ENCODE assay signal across 12 mouse cellular contexts in the genomic region with DNA sequence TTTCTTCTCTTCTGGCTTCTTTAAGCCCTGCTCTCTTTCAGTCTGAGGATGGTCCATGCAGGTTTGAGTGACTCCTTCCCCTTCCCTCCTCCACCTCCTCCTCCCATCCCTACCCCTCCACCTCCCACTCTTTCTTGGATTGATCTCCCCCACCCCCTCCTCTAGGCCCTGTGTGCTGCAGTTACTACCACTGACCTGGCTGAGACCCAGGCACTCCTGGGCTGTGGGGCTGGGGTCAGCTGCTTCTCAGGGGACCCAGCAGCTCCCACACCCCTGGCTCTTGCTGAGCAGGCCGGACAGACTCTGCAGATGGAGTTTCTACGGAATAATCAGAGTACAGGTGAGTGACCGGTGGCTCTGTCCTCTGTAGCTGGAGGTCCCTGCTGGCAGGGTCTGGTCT. TPM values are rescaled to one million over a fixed set of nuclear protein-coding genes. Genes with fewer than 3 reads are reported as not detected.
DNase-seq lines count a peak whose midpoint lies in the region; ATAC-seq and TF ChIP-seq lines count a peak whose summit lies in the region.
"Had no signal": no experiment of that assay in that cellular context is flagged by ENCODE, and none has a peak within 500 bp of the region (broad histone marks: within the 10 kb centered on the region; RNA-seq: fewer than 3 reads in every experiment).

No protein-coding gene starts in this region.

- H3K27ac ChIP-seq in heart, embryonic 14.5 days (replicated peaks in 1 of 2; ENCODE audit: control insufficient read depth in 1 of 2, insufficient read depth in 1 of 2, low read depth in 2 of 2, low read length in 2 of 2) = peak overlapping the region; percentile 78 to 86; a peak in 3 of 4 replicates
- H3K27ac ChIP-seq in midbrain, embryonic 10.5 days (replicated peaks) = peak overlapping the region; percentile 76
- H3K27ac ChIP-seq in midbrain, embryonic 15.5 days = no peak overlapping the region
- H3K27ac ChIP-seq in hindbrain, embryonic 13.5 days = peak overlapping the region; percentile 52; the same call in 1 of the 2 replicates
- H3K27ac ChIP-seq in small intestine, adult 2 months (ENCODE audit: insufficient read depth, low read depth, low read length) = no peak overlapping the region
- H3K27ac ChIP-seq in thymus, adult 2 months (ENCODE audit: control insufficient read depth, insufficient read depth, low read length) = no peak overlapping the region

- 59% methylated on average over 3 of the region's 3 CpGs for WGBS in heart, embryonic 14.5 days
- 56% methylated on average over 3 of the region's 3 CpGs for WGBS in midbrain, embryonic 10.5 days
- WGBS in midbrain, embryonic 15.5 days = 62% methylated on average over 3 of the region's 3 CpGs
- WGBS in hindbrain, embryonic 13.5 days = 64% methylated on average over 3 of the region's 3 CpGs
- WGBS in small intestine, adult 2 months = 87% methylated on average over 3 of the region's 3 CpGs
- 99% methylated on average over 3 of the region's 3 CpGs for WGBS in thymus, adult 2 months

- no peaks in the 10 kb centered on the region for H3K27me3 ChIP-seq in heart, embryonic 14.5 days (ENCODE audit: control insufficient read depth, insufficient read depth, low read length)
- no peaks in the 10 kb centered on the region for H3K27me3 ChIP-seq in midbrain, embryonic 10.5 days (ENCODE audit: low read depth, poor library complexity, severe bottlenecking)
- H3K27me3 ChIP-seq in midbrain, embryonic 15.5 days (replicated peaks) = no peaks in the 10 kb centered on the region
- no peaks in the 10 kb centered on the region for H3K27me3 ChIP-seq in hindbrain, embryonic 13.5 days
- no peaks in the 10 kb centered on the region for H3K27me3 ChIP-seq in small intestine, adult 2 months (ENCODE audit: control insufficient read depth, insufficient read depth, low read length)
- no peaks in the 10 kb centered on the region for H3K27me3 ChIP-seq in thymus, adult 2 months (ENCODE audit: control insufficient read depth, insufficient read depth, low read length)
- H3K27me3 ChIP-seq: CH12.LX had no signal

- no peak for TF ChIP-seq POLR2A in small intestine, adult 2 months (IDR thresholded peaks at IDR 0.05; ENCODE audit: low read depth, low read length)
- TF ChIP-seq POLR2A in thymus, adult 2 months (IDR thresholded peaks at IDR 0.05; ENCODE audit: control insufficient read depth, extremely low read depth, insufficient read depth, low read length, poor library complexity) = no peak

- H3K4me2 ChIP-seq in heart, embryonic 14.5 days (ENCODE audit: low read length) = peak overlapping the region; percentile 47
- H3K4me2 ChIP-seq in midbrain, embryonic 15.5 days = no peak overlapping the region
- 0 out of 2 replicates have a peak overlapping the region, but pooled peaks have one; percentile 2 for H3K4me2 ChIP-seq in hindbrain, embryonic 13.5 days

- peak overlapping the region; percentile 55; the same call in 1 of the 2 replicates for H3K9ac ChIP-seq in heart, embryonic 14.5 days (ENCODE audit: low read length)
- H3K9ac ChIP-seq in midbrain, embryonic 15.5 days = no peak overlapping the region
- no peak overlapping the region for H3K9ac ChIP-seq in hindbrain, embryonic 13.5 days

- H3K36me3 ChIP-seq in heart, embryonic 14.5 days (ENCODE audit: control insufficient read depth, insufficient read depth, low read length) = peaks cover 32% of the 10 kb centered on the region
- H3K36me3 ChIP-seq in midbrain, embryonic 10.5 days = no peaks in the 10 kb centered on the region
- no peaks in the 10 kb centered on the region for H3K36me3 ChIP-seq in midbrain, embryonic 15.5 days (replicated peaks)
- no peaks in the 10 kb centered on the region for H3K36me3 ChIP-seq in hindbrain, embryonic 13.5 days
- H3K36me3 ChIP-seq in small intestine, adult 2 months (ENCODE audit: control insufficient read depth, insufficient read depth, low read length) = peaks cover 66% of the 10 kb centered on the region
- peaks cover 48% of the 10 kb centered on the region for H3K36me3 ChIP-seq in thymus, adult 2 months (ENCODE audit: control insufficient read depth, insufficient read depth, low read length)

- H3K4me3 ChIP-seq in heart, embryonic 14.5 days (ENCODE audit: control insufficient read depth in 1 of 2, insufficient read depth in 1 of 2, low read depth in 1 of 2, low read length in 2 of 2) = peak overlapping the region in 1 of 2 experiments; percentile 15; a peak in 3 of 4 replicates
- peak overlapping the region; percentile 9; the same call in 1 of the 2 replicates for H3K4me3 ChIP-seq in midbrain, embryonic 10.5 days
- H3K4me3 ChIP-seq in midbrain, embryonic 15.5 days = no peak overlapping the region
- no peak overlapping the region for H3K4me3 ChIP-seq in hindbrain, embryonic 13.5 days
- peak overlapping the region; percentile 17 for H3K4me3 ChIP-seq in small intestine, adult 2 months (ENCODE audit: low read depth, low read length)
- H3K4me3 ChIP-seq in thymus, adult 2 months (ENCODE audit: control insufficient read depth, insufficient read depth, low read length) = no peak overlapping the region

- peaks cover 43 to 47% of the 10 kb centered on the region in 2 experiments for H3K4me1 ChIP-seq in heart, embryonic 14.5 days (ENCODE audit: control insufficient read depth in 2 of 2, insufficient read depth in 2 of 2, low read length in 2 of 2)
- H3K4me1 ChIP-seq in midbrain, embryonic 10.5 days = peaks cover 34% of the 10 kb centered on the region
- H3K4me1 ChIP-seq in midbrain, embryonic 15.5 days = no peaks in the 10 kb centered on the region
- peaks cover 27% of the 10 kb centered on the region for H3K4me1 ChIP-seq in hindbrain, embryonic 13.5 days (replicated peaks)
- H3K4me1 ChIP-seq in small intestine, adult 2 months (ENCODE audit: control insufficient read depth, insufficient read depth, insufficient read length, low read length) = no peaks in the 10 kb centered on the region; the same call in 1 of the 2 replicates
- H3K4me1 ChIP-seq in thymus, adult 2 months (replicated peaks; ENCODE audit: control insufficient read depth, insufficient read depth, low read length) = no peaks in the 10 kb centered on the region

- TF ChIP-seq CTCF in small intestine, adult 2 months (IDR thresholded peaks at IDR 0.05; ENCODE audit: extremely low read depth, insufficient read length, insufficient replicate concordance, low read depth, low read length) = no peak
- no peak for TF ChIP-seq CTCF in thymus, adult 2 months (IDR thresholded peaks at IDR 0.05; ENCODE audit: borderline replicate concordance, control insufficient read depth, extremely low read depth, insufficient read depth, low read length, poor library complexity)

- ATAC-seq in heart, embryonic 14.5 days (ENCODE audit: insufficient number of reproducible peaks, insufficient read depth, low FRiP score, low read depth) = no peak
- no peak for ATAC-seq in midbrain, embryonic 15.5 days (replicated peaks)
- ATAC-seq in hindbrain, embryonic 13.5 days (ENCODE audit: low FRiP score) = no peak
- ATAC-seq: activated CD4-positive, CD25-positive, alpha-beta regulatory T cell, adult 4 months had no signal

- DNase-seq in heart, adult 8-10 months (ENCODE audit: low spot score) = no peak
- no peak for DNase-seq in midbrain, embryonic 10.5 days (ENCODE audit: low spot score)
- DNase-seq in MN1 (ENCODE audit: low spot score) = no peak
- DNase-seq in thymus, adult 2 months = no peak

- no peaks in the 10 kb centered on the region for H3K9me3 ChIP-seq in heart, embryonic 14.5 days (ENCODE audit: control insufficient read depth, low read length)
- no peaks in the 10 kb centered on the region for H3K9me3 ChIP-seq in midbrain, embryonic 10.5 days (replicated peaks)
- no peaks in the 10 kb centered on the region for H3K9me3 ChIP-seq in midbrain, embryonic 15.5 days
- no peaks in the 10 kb centered on the region for H3K9me3 ChIP-seq in hindbrain, embryonic 13.5 days

RNA-seq across cellular contexts. Expression of a gene that starts 16.1 kb away (rescaled TPM):
- 0.26 TPM in 1 of 2 replicates, not detected in the other for polyA plus RNA-seq in heart, embryonic 14.5 days (2014; fragmentation: Nextera tagmentation; extraction: Ambion mirVana)
- 1 to 10 TPM in 2 of 4 experiments, not detected in 2; 3.7 to 4.3 TPM for total RNA-seq in heart, adult 8-10 months (2022)
- polyA plus RNA-seq in midbrain, embryonic 10.5 days (2016; fragmentation: Nextera tagmentation; extraction: Ambion mirVana) = 3.0 TPM in 1 of 2 replicates, not detected in the other
- not detected in 2 replicates for polyA plus RNA-seq in midbrain, embryonic 15.5 days (2015; fragmentation: Nextera tagmentation; extraction: Ambion mirVana)
- not detected in 2 replicates for polyA plus RNA-seq in hindbrain, embryonic 13.5 days (2015; fragmentation: Nextera tagmentation; extraction: Ambion mirVana)
- polyA plus RNA-seq in small intestine, adult 2 months (2012; rRNA removed) = 0.51 TPM in 1 of 2 replicates, not detected in the other
- 0.60 TPM in 1 of 2 replicates, not detected in the other for polyA plus RNA-seq in thymus, adult 2 months (2012; rRNA removed)
- total RNA-seq: layer of hippocampus, postnatal 14 days had no signal
- polyA plus RNA-seq: urinary bladder, adult 2 months had no signal

RNA-seq across cellular contexts. Expression of a gene that starts 26.9 kb away (rescaled TPM):
- 12.9 and 13.8 TPM in 2 replicates for polyA plus RNA-seq in heart, embryonic 14.5 days (2014; fragmentation: Nextera tagmentation; extraction: Ambion mirVana)
- 10 to 100 TPM; 46.1 to 58.6 (median 52.8) TPM for total RNA-seq in heart, adult 8-10 months (2022)
- 11.9 and 13.4 TPM in 2 replicates for polyA plus RNA-seq in midbrain, embryonic 10.5 days (2016; fragmentation: Nextera tagmentation; extraction: Ambion mirVana)
- polyA plus RNA-seq in midbrain, embryonic 15.5 days (2015; fragmentation: Nextera tagmentation; extraction: Ambion mirVana) = 31.4 and 32.2 TPM in 2 replicates
- 28.8 and 31.6 TPM in 2 replicates for polyA plus RNA-seq in hindbrain, embryonic 13.5 days (2015; fragmentation: Nextera tagmentation; extraction: Ambion mirVana)
- polyA plus RNA-seq in small intestine, adult 2 months (2012; rRNA removed) = 11.4 and 17.6 TPM in 2 replicates
- 8.2 and 12.0 TPM in 2 replicates for polyA plus RNA-seq in thymus, adult 2 months (2012; rRNA removed)

RNA-seq across cellular contexts. Expression of a gene that starts 46.7 kb away (rescaled TPM):
- 26.7 and 29.2 TPM in 2 replicates for polyA plus RNA-seq in heart, embryonic 14.5 days (2014; fragmentation: Nextera tagmentation; extraction: Ambion mirVana)
- 10 to 100 TPM; 27.2 to 40.0 (median 28.4) TPM for total RNA-seq in heart, adult 8-10 months (2022)
- 13.6 and 16.3 TPM in 2 replicates for polyA plus RNA-seq in midbrain, embryonic 10.5 days (2016; fragmentation: Nextera tagmentation; extraction: Ambion mirVana)
- 10.4 and 10.6 TPM in 2 replicates for polyA plus RNA-seq in midbrain, embryonic 15.5 days (2015; fragmentation: Nextera tagmentation; extraction: Ambion mirVana)
- 7.6 and 11.6 TPM in 2 replicates for polyA plus RNA-seq in hindbrain, embryonic 13.5 days (2015; fragmentation: Nextera tagmentation; extraction: Ambion mirVana)
- polyA plus RNA-seq in small intestine, adult 2 months (2012; rRNA removed) = 45.7 and 61.7 TPM in 2 replicates
- polyA plus RNA-seq in thymus, adult 2 months (2012; rRNA removed) = 190 and 225 TPM in 2 replicates

Comparison
In these comparisons a context has a peak if more than half of its experiments do, and no peak if none do; other contexts are left out.
1. H3K27ac ChIP-seq: peak in heart, embryonic 14.5 days (2 of 2), midbrain, embryonic 10.5 days (single experiment) and hindbrain, embryonic 13.5 days (single experiment); none in midbrain, embryonic 15.5 days (single experiment), small intestine, adult 2 months (single experiment) and thymus, adult 2 months (single experiment).
2. H3K4me3 ChIP-seq: peak in midbrain, embryonic 10.5 days (single experiment) and small intestine, adult 2 months (single experiment); none in midbrain, embryonic 15.5 days (single experiment), hindbrain, embryonic 13.5 days (single experiment) and thymus, adult 2 months (single experiment).